Mouse (Mus musculus): ENCODE data around the gene Lrrc7. TPM values are rescaled to one million over a fixed set of nuclear protein-coding genes. Genes with fewer than 3 reads are reported as not detected.

Gene Lrrc7
- polyA plus RNA-seq, 1 experiment from 2014 or later: 0.22 TPM

GRCm38 (mm10) chr3:158340808-158341207, 221.2 kb downstream of the Lrrc7 start:
- Histone ChIP-seq H3K4me2 (no peak overlapping the region), H3K27ac (ENCODE audit: low read depth, low read length) (no peak overlapping the region), H3K4me1 (replicated peaks; ENCODE audit: control insufficient read depth, insufficient read depth, low read length) (no peaks in the 10 kb centered on the region), H3K27me3 (replicated peaks; ENCODE audit: control insufficient read depth, insufficient read depth, low read length) (no peaks in the 10 kb centered on the region), H3K4me3 (ENCODE audit: low read depth, low read length) (no peak overlapping the region), H3K9me3 (ENCODE audit: control insufficient read depth, low read length) (no peaks in the 10 kb centered on the region), H3K9ac (ENCODE audit: low read depth, low read length) (no peak overlapping the region), H3K36me3 (ENCODE audit: control insufficient read depth, insufficient read depth, low read length) (no peaks in the 10 kb centered on the region)
- DNase-seq (ENCODE audit: low spot score) (no peak), ATAC-seq (replicated peaks; ENCODE audit: low FRiP score) (no peak)

- Histone ChIP-seq H3K36me3 (ENCODE audit: control insufficient read depth, insufficient read depth, low read length) (no peaks in the 10 kb centered on the region), H3K27me3 (replicated peaks; ENCODE audit: control insufficient read depth, insufficient read depth, low read length) (no peaks in the 10 kb centered on the region), H3K27ac (ENCODE audit: low read depth, low read length) (no peak overlapping the region), H3K4me1 (replicated peaks; ENCODE audit: control insufficient read depth, insufficient read depth, low read length) (no peaks in the 10 kb centered on the region), H3K9ac (ENCODE audit: low read depth, low read length) (no peak overlapping the region), H3K4me3 (ENCODE audit: low read depth, low read length) (no peak overlapping the region), H3K9me3 (ENCODE audit: control insufficient read depth, low read length) (no peaks in the 10 kb centered on the region), H3K4me2 (no peak overlapping the region)
- ATAC-seq (replicated peaks; ENCODE audit: low FRiP score) (no peak), DNase-seq (ENCODE audit: low spot score) (no peak)
Measured at GRCm38 (mm10) chr3:158330085-158330484, 231.9 kb downstream of the Lrrc7 start.

- H3K9ac ChIP-seq (ENCODE audit: low read depth, low read length): no peak overlapping the region
- DNase-seq (ENCODE audit: low spot score): no peak
- no peak for ATAC-seq (replicated peaks; ENCODE audit: low FRiP score)
- H3K27ac ChIP-seq (ENCODE audit: low read depth, low read length): no peak overlapping the region
- 66% methylated on average over 2 of the region's 2 CpGs for WGBS
- no peaks in the 10 kb centered on the region for H3K9me3 ChIP-seq (ENCODE audit: control insufficient read depth, low read length)
- H3K27me3 ChIP-seq (replicated peaks; ENCODE audit: control insufficient read depth, insufficient read depth, low read length): no peaks in the 10 kb centered on the region
- H3K4me1 ChIP-seq (replicated peaks; ENCODE audit: control insufficient read depth, insufficient read depth, low read length): no peaks in the 10 kb centered on the region
- H3K4me2 ChIP-seq: no peak overlapping the region
- no peaks in the 10 kb centered on the region for H3K36me3 ChIP-seq (ENCODE audit: control insufficient read depth, insufficient read depth, low read length)
- H3K4me3 ChIP-seq (ENCODE audit: low read depth, low read length): no peak overlapping the region
Measured at GRCm38 (mm10) chr3:158310391-158310790, 251.6 kb downstream of the Lrrc7 start.

GRCm38 (mm10) chr3:158307415-158307814, 254.6 kb downstream of the Lrrc7 start:
- no peak overlapping the region for H3K27ac ChIP-seq (ENCODE audit: low read depth, low read length)
- H3K4me2 ChIP-seq: no peak overlapping the region
- DNase-seq (ENCODE audit: low spot score) (no peak), ATAC-seq (replicated peaks; ENCODE audit: low FRiP score) (no peak)
- no peaks in the 10 kb centered on the region for H3K9me3 ChIP-seq (ENCODE audit: control insufficient read depth, low read length)
- H3K4me3 ChIP-seq (ENCODE audit: low read depth, low read length): no peak overlapping the region
- H3K36me3 ChIP-seq (ENCODE audit: control insufficient read depth, insufficient read depth, low read length): no peaks in the 10 kb centered on the region
- H3K27me3 ChIP-seq (replicated peaks; ENCODE audit: control insufficient read depth, insufficient read depth, low read length): no peaks in the 10 kb centered on the region
- H3K9ac ChIP-seq (ENCODE audit: low read depth, low read length): no peak overlapping the region
- H3K4me1 ChIP-seq (replicated peaks; ENCODE audit: control insufficient read depth, insufficient read depth, low read length): no peaks in the 10 kb centered on the region

GRCm38 (mm10) chr3:158298732-158299131, 263.3 kb downstream of the Lrrc7 start:
- no peaks in the 10 kb centered on the region for H3K36me3 ChIP-seq (ENCODE audit: control insufficient read depth, insufficient read depth, low read length)
- no peaks in the 10 kb centered on the region for H3K9me3 ChIP-seq (ENCODE audit: control insufficient read depth, low read length)
- no peaks in the 10 kb centered on the region for H3K27me3 ChIP-seq (replicated peaks; ENCODE audit: control insufficient read depth, insufficient read depth, low read length)
- ATAC-seq (replicated peaks; ENCODE audit: low FRiP score): no peak
- H3K4me2 ChIP-seq: no peak overlapping the region
- H3K9ac ChIP-seq (ENCODE audit: low read depth, low read length): no peak overlapping the region
- no peaks in the 10 kb centered on the region for H3K4me1 ChIP-seq (replicated peaks; ENCODE audit: control insufficient read depth, insufficient read depth, low read length)
- no peak overlapping the region for H3K4me3 ChIP-seq (ENCODE audit: low read depth, low read length)
- H3K27ac ChIP-seq (ENCODE audit: low read depth, low read length): no peak overlapping the region
- no peak for DNase-seq (ENCODE audit: low spot score)
- 78% methylated on average over 3 of the region's 3 CpGs for WGBS

GRCm38 (mm10) chr3:158295041-158295440, 267.0 kb downstream of the Lrrc7 start:
- no peak overlapping the region for H3K27ac ChIP-seq (ENCODE audit: low read depth, low read length)
- no peak overlapping the region for H3K9ac ChIP-seq (ENCODE audit: low read depth, low read length)
- WGBS: 81% methylated on average over 5 of the region's 5 CpGs
- no peaks in the 10 kb centered on the region for H3K4me1 ChIP-seq (replicated peaks; ENCODE audit: control insufficient read depth, insufficient read depth, low read length)
- H3K27me3 ChIP-seq (replicated peaks; ENCODE audit: control insufficient read depth, insufficient read depth, low read length): no peaks in the 10 kb centered on the region
- no peak overlapping the region for H3K4me2 ChIP-seq
- no peak overlapping the region for H3K4me3 ChIP-seq (ENCODE audit: low read depth, low read length)
- ATAC-seq (replicated peaks; ENCODE audit: low FRiP score) (no peak), DNase-seq (ENCODE audit: low spot score) (no peak)
- no peaks in the 10 kb centered on the region for H3K9me3 ChIP-seq (ENCODE audit: control insufficient read depth, low read length)
- H3K36me3 ChIP-seq (ENCODE audit: control insufficient read depth, insufficient read depth, low read length): no peaks in the 10 kb centered on the region

- WGBS: 43% methylated on average over 1 of the region's 1 CpGs
- no peaks in the 10 kb centered on the region for H3K36me3 ChIP-seq (ENCODE audit: control insufficient read depth, insufficient read depth, low read length)
- no peak overlapping the region for H3K27ac ChIP-seq (ENCODE audit: low read depth, low read length)
- no peak for ATAC-seq (replicated peaks; ENCODE audit: low FRiP score)
- H3K9ac ChIP-seq (ENCODE audit: low read depth, low read length): no peak overlapping the region
- no peak for DNase-seq (ENCODE audit: low spot score)
- no peaks in the 10 kb centered on the region for H3K9me3 ChIP-seq (ENCODE audit: control insufficient read depth, low read length)
- H3K4me1 ChIP-seq (replicated peaks; ENCODE audit: control insufficient read depth, insufficient read depth, low read length): no peaks in the 10 kb centered on the region
- no peaks in the 10 kb centered on the region for H3K27me3 ChIP-seq (replicated peaks; ENCODE audit: control insufficient read depth, insufficient read depth, low read length)
- no peak overlapping the region for H3K4me3 ChIP-seq (ENCODE audit: low read depth, low read length)
- no peak overlapping the region for H3K4me2 ChIP-seq
Measured at GRCm38 (mm10) chr3:158284431-158284830, 277.6 kb downstream of the Lrrc7 start.

GRCm38 (mm10) chr3:158278631-158279030, 283.4 kb downstream of the Lrrc7 start:
- Histone ChIP-seq H3K9me3 (ENCODE audit: control insufficient read depth, low read length) (no peaks in the 10 kb centered on the region), H3K36me3 (ENCODE audit: control insufficient read depth, insufficient read depth, low read length) (no peaks in the 10 kb centered on the region), H3K4me2 (no peak overlapping the region), H3K27me3 (replicated peaks; ENCODE audit: control insufficient read depth, insufficient read depth, low read length) (no peaks in the 10 kb centered on the region), H3K9ac (ENCODE audit: low read depth, low read length) (no peak overlapping the region), H3K4me1 (replicated peaks; ENCODE audit: control insufficient read depth, insufficient read depth, low read length) (no peaks in the 10 kb centered on the region), H3K27ac (ENCODE audit: low read depth, low read length) (no peak overlapping the region), H3K4me3 (ENCODE audit: low read depth, low read length) (no peak overlapping the region)
- no peak for DNase-seq (ENCODE audit: low spot score)
- ATAC-seq (replicated peaks; ENCODE audit: low FRiP score): no peak
- WGBS: 67% methylated on average over 2 of the region's 2 CpGs

GRCm38 (mm10) chr3:158272700-158273099, 289.3 kb downstream of the Lrrc7 start:
- Histone ChIP-seq H3K9ac (ENCODE audit: low read depth, low read length) (no peak overlapping the region), H3K9me3 (ENCODE audit: control insufficient read depth, low read length) (no peaks in the 10 kb centered on the region), H3K36me3 (ENCODE audit: control insufficient read depth, insufficient read depth, low read length) (no peaks in the 10 kb centered on the region), H3K4me2 (no peak overlapping the region), H3K27me3 (replicated peaks; ENCODE audit: control insufficient read depth, insufficient read depth, low read length) (no peaks in the 10 kb centered on the region), H3K4me1 (replicated peaks; ENCODE audit: control insufficient read depth, insufficient read depth, low read length) (no peaks in the 10 kb centered on the region), H3K4me3 (ENCODE audit: low read depth, low read length) (no peak overlapping the region), H3K27ac (ENCODE audit: low read depth, low read length) (no peak overlapping the region)
- no peak for ATAC-seq (replicated peaks; ENCODE audit: low FRiP score)
- 67% methylated on average over 1 of the region's 1 CpGs for WGBS
- DNase-seq (ENCODE audit: low spot score): no peak

All from liver, embryonic 11.5 days (tissue).